22 mouse cellular contexts compared by ENCODE assay signal in the genomic region with DNA sequence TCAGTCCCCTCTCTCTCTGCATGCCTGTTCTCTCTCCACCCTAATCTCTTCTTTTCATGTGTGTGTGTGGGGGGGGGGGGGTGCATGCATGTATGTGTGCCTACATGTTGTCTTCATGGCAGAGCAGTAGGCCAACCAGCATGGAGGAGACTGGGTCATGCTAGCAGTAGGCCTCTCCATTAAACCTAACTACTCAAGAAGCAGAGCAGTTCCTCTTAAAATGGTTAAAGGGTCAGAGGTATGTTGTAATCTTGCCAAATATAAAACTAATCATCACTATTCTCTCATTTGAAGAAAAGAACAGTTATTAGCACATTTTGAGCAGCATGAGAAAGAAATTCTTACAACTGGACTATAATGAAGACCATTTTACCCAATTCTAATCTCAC.
"Had no signal": no experiment of that assay in that cellular context is flagged by ENCODE, and none has a peak within 500 bp of the region (broad histone marks: within the 10 kb centered on the region; RNA-seq: fewer than 3 reads in every experiment).

No protein-coding gene starts in this region.

- H3K9me3 ChIP-seq: heart, embryonic 13.5 days; heart, embryonic 15.5 days; hindbrain, embryonic 13.5 days; hindbrain, embryonic 15.5 days; limb, embryonic 10.5 days; limb, embryonic 12.5 days; liver, embryonic 12.5 days had no signal

- ATAC-seq: hindbrain, postnatal 0 days; liver, embryonic 12.5 days had no signal

- DNase-seq: gastrocnemius, adult 2 months; gastrocnemius, postnatal 10 days; gastrocnemius, postnatal 25 days; heart, adult 11 months; heart, adult 2 months; heart, postnatal 14 days; heart, postnatal 36 days; kidney, adult 11 months; kidney, adult 2 months; kidney, postnatal 10 days; kidney, postnatal 25 days; kidney, postnatal 4 days; liver had no signal

- H3K36me3 ChIP-seq: heart, embryonic 13.5 days; heart, embryonic 15.5 days; hindbrain, embryonic 13.5 days; hindbrain, embryonic 15.5 days; limb, embryonic 12.5 days had no signal

- H3K9ac ChIP-seq: heart, embryonic 13.5 days; heart, embryonic 15.5 days; hindbrain, embryonic 13.5 days; hindbrain, embryonic 15.5 days; limb, embryonic 12.5 days; liver, embryonic 12.5 days had no signal

- H3K4me1 ChIP-seq: heart, embryonic 15.5 days; hindbrain, embryonic 13.5 days; hindbrain, embryonic 15.5 days had no signal

- H3K4me3 ChIP-seq: gastrocnemius, adult 2 months; heart, adult 2 months; heart, embryonic 13.5 days; heart, embryonic 15.5 days; hindbrain, embryonic 13.5 days; hindbrain, embryonic 15.5 days; layer of hippocampus, adult 2 months; limb, embryonic 10.5 days; limb, embryonic 12.5 days; liver, embryonic 12.5 days had no signal

- H3K27ac ChIP-seq: gastrocnemius, adult 2 months; heart, adult 2 months; heart, embryonic 13.5 days; heart, embryonic 15.5 days; hindbrain, embryonic 13.5 days; hindbrain, embryonic 15.5 days; hindbrain, postnatal 0 days; layer of hippocampus, adult 2 months; limb, embryonic 10.5 days; limb, embryonic 12.5 days; liver, embryonic 12.5 days had no signal
